Comparison of ENCODE assay signal across 9 mouse cellular contexts in the genomic region with DNA sequence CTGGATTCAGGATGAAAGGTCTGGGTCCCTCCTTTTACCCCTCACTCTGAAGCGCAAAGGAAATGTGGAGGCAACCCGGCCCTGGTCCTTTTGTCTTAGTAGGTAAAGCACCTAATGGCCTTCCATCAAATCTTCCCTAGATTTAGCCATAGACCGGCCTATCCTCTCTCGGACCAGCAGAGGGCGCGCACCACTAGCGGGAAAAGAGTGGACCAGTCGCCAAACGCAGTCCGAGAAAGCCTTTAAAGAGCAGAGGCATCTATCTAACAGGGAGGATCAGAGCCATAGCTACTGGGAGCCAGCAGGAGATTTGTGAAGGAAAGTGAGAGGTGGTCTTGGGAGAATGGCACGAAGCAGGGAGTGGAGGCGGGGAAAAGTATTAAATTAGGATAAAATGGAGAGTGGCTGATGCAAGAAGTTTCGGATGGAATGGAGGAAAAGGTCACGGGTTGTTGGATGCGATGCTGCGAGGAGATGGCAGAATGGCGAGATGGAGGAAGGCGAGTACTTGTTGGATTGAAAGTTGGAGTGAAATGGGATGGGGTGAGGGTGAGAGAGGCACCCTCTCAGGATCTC. TPM values are rescaled to one million over a fixed set of nuclear protein-coding genes. Genes with fewer than 3 reads are reported as not detected.
A peak's percentile ranks its signal among the peaks of the same experiment; 100 is the strongest.
DNase-seq lines count a peak whose midpoint lies in the region; ATAC-seq and TF ChIP-seq lines count a peak whose summit lies in the region.
"Had no signal": no experiment of that assay in that cellular context is flagged by ENCODE, and none has a peak within 500 bp of the region (broad histone marks: within the 10 kb centered on the region; RNA-seq: fewer than 3 reads in every experiment).

No protein-coding gene starts in this region.

- 5% methylated on average over 18 of the region's 18 CpGs for WGBS in lung, postnatal 0 days

- peak; percentile 56 to 90 (median 73) for TF ChIP-seq CTCF in MEL (IDR thresholded peaks at IDR 0.05 in 2 of 3, conservative IDR thresholded peaks at IDR 0.05 in 1 of 3; ENCODE audit: control insufficient read depth in 1 of 3, insufficient read depth in 1 of 3, low read depth in 2 of 3, low read length in 3 of 3, poor library complexity in 1 of 3, severe bottlenecking in 1 of 3)
- TF ChIP-seq CTCF in gastrocnemius, adult 2 months (IDR thresholded peaks at IDR 0.05) = peak; percentile 86
- TF ChIP-seq CTCF in lung, postnatal 0 days (IDR thresholded peaks at IDR 0.05) = peak; percentile 86

- no peaks in the 10 kb centered on the region for H3K9me3 ChIP-seq in MEL (replicated peaks; ENCODE audit: insufficient read depth, low read length)
- H3K9me3 ChIP-seq in lung, postnatal 0 days (ENCODE audit: low read length) = no peaks in the 10 kb centered on the region

- H3K4me2 ChIP-seq in lung, postnatal 0 days (replicated peaks; ENCODE audit: low read depth, low read length) = no peak overlapping the region

- H3K36me3 ChIP-seq in MEL (ENCODE audit: control insufficient read depth in 1 of 2, insufficient read depth in 2 of 2, low read length in 2 of 2) = no peaks in the 10 kb centered on the region
- no peaks in the 10 kb centered on the region for H3K36me3 ChIP-seq in lung, postnatal 0 days (ENCODE audit: insufficient read depth, low read length)

- H3K79me2 ChIP-seq in MEL (ENCODE audit: control insufficient read depth, insufficient read depth, low read length, poor library complexity) = no peaks in the 10 kb centered on the region

- H3K9ac ChIP-seq in MEL (ENCODE audit: control insufficient read depth, low read depth, low read length, poor library complexity, severe bottlenecking) = no peak overlapping the region
- no peak overlapping the region for H3K9ac ChIP-seq in lung, postnatal 0 days (replicated peaks; ENCODE audit: low read depth)

- TF ChIP-seq POLR2A in MEL (IDR thresholded peaks at IDR 0.05; ENCODE audit: control insufficient read depth in 1 of 2, insufficient read depth in 1 of 2, low read depth in 1 of 2, low read length in 2 of 2, poor library complexity in 1 of 2) = no peak

- no peak for TF ChIP-seq EP300 in MEL (IDR thresholded peaks at IDR 0.05; ENCODE audit: low read depth in 1 of 2, low read length in 2 of 2)
- TF ChIP-seq EP300 in lung, postnatal 0 days (IDR thresholded peaks at IDR 0.05) = no peak

- intact Hi-C loops in gastrocnemius, adult 2 months (cut with DNase I) = no loop called here

- H3K27ac ChIP-seq in MEL (ENCODE audit: control insufficient read depth, low read depth, low read length) = no peak overlapping the region
- no peak overlapping the region for H3K27ac ChIP-seq in gastrocnemius, adult 2 months
- H3K27ac ChIP-seq in lung, postnatal 0 days (ENCODE audit: low read length) = no peak overlapping the region

- ATAC-seq in lung, postnatal 0 days = no peak
- ATAC-seq in erythroblast, adult 5-6 weeks (replicated peaks; ENCODE audit: low FRiP score, poor library complexity, severe bottlenecking) = no peak

- TF ChIP-seq RAD21 in MEL (IDR thresholded peaks at IDR 0.05; ENCODE audit: low read depth, low read length) = peak; percentile 46

- peaks cover 0 to 2% of the 10 kb centered on the region in 2 experiments; a peak in 1 of 4 replicates for H3K27me3 ChIP-seq in MEL (ENCODE audit: control insufficient read depth in 1 of 2, insufficient read depth in 2 of 2, low read length in 2 of 2)
- H3K27me3 ChIP-seq in lung, postnatal 0 days (replicated peaks; ENCODE audit: insufficient read depth, low read length) = peaks cover 56% of the 10 kb centered on the region

- H3K4me1 ChIP-seq in MEL (ENCODE audit: control insufficient read depth in 1 of 2, insufficient read depth in 2 of 2, low read length in 2 of 2) = no peaks in the 10 kb centered on the region
- H3K4me1 ChIP-seq in lung, postnatal 0 days (ENCODE audit: insufficient read depth, low read depth, low read length) = no peaks in the 10 kb centered on the region

- peak; percentile 68 to 69 for DNase-seq in B cell, adult 2 months
- DNase-seq in MEL (ENCODE audit: low read depth, low spot score) = peak; percentile 45
- peak; percentile 84 for DNase-seq in cerebellum, adult 9-10 months
- peak; percentile 74 for DNase-seq in gastrocnemius, adult 2 months
- DNase-seq in kidney, adult 9 months = peak; percentile 69
- peak; percentile 58 for DNase-seq in lung, postnatal 0 days (ENCODE audit: low spot score)
- DNase-seq in retina, postnatal 1 day = peak; percentile 83

- no peak overlapping the region for H3K4me3 ChIP-seq in MEL (ENCODE audit: control insufficient read depth in 1 of 2, insufficient read depth in 1 of 2, low read depth in 2 of 2, low read length in 2 of 2)
- 0 out of 2 replicates have a peak overlapping the region, but pooled peaks have one; percentile 21 for H3K4me3 ChIP-seq in gastrocnemius, adult 2 months
- no peak overlapping the region for H3K4me3 ChIP-seq in lung, postnatal 0 days (ENCODE audit: low read depth, low read length)

TF ChIP-seq in MEL, 35 proteins besides CTCF, POLR2A, EP300 and RAD21:
- TF ChIP-seq SMC3 (IDR thresholded peaks at IDR 0.05; ENCODE audit: low read depth, low read length) (peak; percentile 58), ZMIZ1 (IDR thresholded peaks at IDR 0.05; ENCODE audit: low read depth, low read length) (no peak)
TF ChIP-seq in MEL: peak in this region for 1.

RNA-seq across cellular contexts. Expression of gene Fev, which starts 4.3 kb away (rescaled TPM):
- total RNA-seq in MEL (2012; rRNA removed) = not detected in 2 replicates
- polyA plus RNA-seq in MEL (2012; ENCODE audit: insufficient read depth in 1 of 2, insufficient read length in 2 of 2, low read depth in 1 of 2, low replicate concordance in 2 of 2, missing spikeins in 1 of 2) = not detected
- not detected for total RNA-seq in gastrocnemius, adult 2 months (2021)
- polyA plus RNA-seq in lung, postnatal 0 days (2015; fragmentation: Nextera tagmentation; extraction: Ambion mirVana) = not detected in 2 replicates
- total RNA-seq in erythroblast, adult 5-6 weeks (2015; ENCODE audit: low replicate concordance) = not detected in 2 replicates
- not detected in 2 replicates for total RNA-seq in erythroblast, adult 5-6 weeks (2017; ENCODE audit: low replicate concordance)
- total RNA-seq: gastrocnemius, postnatal 4 days had no signal

RNA-seq across cellular contexts. Expression of gene Cryba2, which starts 12.1 kb away (rescaled TPM):
- total RNA-seq in MEL (2012; rRNA removed) = not detected in 2 replicates
- polyA plus RNA-seq in MEL (2012; ENCODE audit: insufficient read depth in 1 of 2, insufficient read length in 2 of 2, low read depth in 1 of 2, low replicate concordance in 2 of 2, missing spikeins in 1 of 2) = not detected
- total RNA-seq in gastrocnemius, adult 2 months (2021) = not detected
- not detected in 2 replicates for polyA plus RNA-seq in lung, postnatal 0 days (2015; fragmentation: Nextera tagmentation; extraction: Ambion mirVana)
- total RNA-seq in erythroblast, adult 5-6 weeks (2015; ENCODE audit: low replicate concordance) = not detected in 2 replicates
- total RNA-seq in erythroblast, adult 5-6 weeks (2017; ENCODE audit: low replicate concordance) = not detected in 2 replicates
- total RNA-seq: gastrocnemius, postnatal 4 days had no signal

RNA-seq across cellular contexts. Expression of gene Cdk5r2, which starts 26.1 kb away (rescaled TPM):
- total RNA-seq in MEL (2012; rRNA removed) = not detected in 2 replicates
- not detected for polyA plus RNA-seq in MEL (2012; ENCODE audit: insufficient read depth in 1 of 2, insufficient read length in 2 of 2, low read depth in 1 of 2, low replicate concordance in 2 of 2, missing spikeins in 1 of 2)
- not detected for total RNA-seq in gastrocnemius, adult 2 months (2021)
- not detected in 2 replicates for polyA plus RNA-seq in lung, postnatal 0 days (2015; fragmentation: Nextera tagmentation; extraction: Ambion mirVana)
- total RNA-seq in erythroblast, adult 5-6 weeks (2015; ENCODE audit: low replicate concordance) = not detected in 2 replicates
- total RNA-seq in erythroblast, adult 5-6 weeks (2017; ENCODE audit: low replicate concordance) = not detected in 2 replicates

RNA-seq across cellular contexts. Expression of gene Cfap65, which starts 54.5 kb away (rescaled TPM):
- total RNA-seq in MEL (2012; rRNA removed) = not detected in 2 replicates
- polyA plus RNA-seq in MEL (2012; ENCODE audit: insufficient read depth in 1 of 2, insufficient read length in 2 of 2, low read depth in 1 of 2, low replicate concordance in 2 of 2, missing spikeins in 1 of 2) = not detected
- total RNA-seq in gastrocnemius, adult 2 months (2021) = not detected
- 2.0 and 2.3 TPM in 2 replicates for polyA plus RNA-seq in lung, postnatal 0 days (2015; fragmentation: Nextera tagmentation; extraction: Ambion mirVana)
- total RNA-seq in erythroblast, adult 5-6 weeks (2015; ENCODE audit: low replicate concordance) = not detected in 2 replicates
- not detected in 2 replicates for total RNA-seq in erythroblast, adult 5-6 weeks (2017; ENCODE audit: low replicate concordance)
- total RNA-seq: gastrocnemius, postnatal 4 days had no signal
